7 mouse cellular contexts compared by ENCODE assay signal in the genomic region with DNA sequence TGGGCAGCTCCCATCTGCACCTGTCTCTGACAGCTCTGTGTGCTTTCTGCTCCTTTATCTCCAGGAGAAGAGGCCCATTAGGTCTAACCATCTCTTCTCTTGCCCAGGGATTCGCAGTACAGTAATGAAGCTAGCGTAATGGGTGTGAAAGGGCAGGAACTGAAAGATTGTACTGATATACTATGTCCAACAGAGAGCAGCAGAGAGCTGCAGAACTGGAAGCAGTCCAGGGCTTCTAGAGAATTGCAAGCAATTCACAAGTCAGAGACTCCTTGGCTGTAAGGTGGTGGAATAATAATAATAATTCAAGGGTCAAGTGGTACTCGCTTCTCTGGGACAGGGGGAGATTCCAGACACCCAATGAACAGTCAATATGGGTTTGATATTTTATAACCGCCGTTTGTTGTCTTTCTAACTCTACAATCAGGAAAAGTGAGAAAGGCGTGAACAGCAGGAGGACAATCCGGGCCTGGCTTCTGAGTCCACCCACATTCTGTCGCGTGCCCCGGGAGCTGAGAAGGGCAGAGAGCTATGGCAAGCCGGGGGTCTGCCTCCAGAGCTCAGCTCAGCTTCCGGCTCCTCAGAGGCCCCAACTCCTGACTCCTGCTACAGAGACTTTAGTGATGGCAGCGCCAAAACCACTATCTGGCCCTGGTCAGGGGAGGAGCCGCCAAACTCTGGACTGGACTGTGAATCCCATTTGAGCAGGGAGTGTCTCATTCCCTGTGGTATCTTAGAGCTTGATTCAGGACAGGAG. TPM values are rescaled to one million over a fixed set of nuclear protein-coding genes. Genes with fewer than 3 reads are reported as not detected.
DNase-seq lines count a peak whose midpoint lies in the region; ATAC-seq lines count a peak whose summit lies in the region.

No protein-coding gene starts in this region.

- no peaks in the 10 kb centered on the region for H3K9me3 ChIP-seq in hindbrain, embryonic 12.5 days (replicated peaks)
- H3K9me3 ChIP-seq in lung, embryonic 15.5 days: no peaks in the 10 kb centered on the region

- H3K4me1 ChIP-seq in hindbrain, embryonic 12.5 days: no peaks in the 10 kb centered on the region
- H3K4me1 ChIP-seq in lung, embryonic 15.5 days: peaks cover 4% of the 10 kb centered on the region; the same call in 1 of the 2 replicates

- H3K36me3 ChIP-seq in hindbrain, embryonic 12.5 days: peaks cover 15% of the 10 kb centered on the region
- peaks cover 12% of the 10 kb centered on the region; the same call in 1 of the 2 replicates for H3K36me3 ChIP-seq in lung, embryonic 15.5 days

- no peak overlapping the region for H3K9ac ChIP-seq in hindbrain, embryonic 12.5 days
- H3K9ac ChIP-seq in lung, embryonic 15.5 days: no peak overlapping the region

- H3K27me3 ChIP-seq in hindbrain, embryonic 12.5 days: no peaks in the 10 kb centered on the region
- H3K27me3 ChIP-seq in lung, embryonic 15.5 days: no peaks in the 10 kb centered on the region

- no peak overlapping the region for H3K4me3 ChIP-seq in hindbrain, embryonic 12.5 days
- no peak overlapping the region for H3K4me3 ChIP-seq in lung, embryonic 15.5 days

- 34% methylated on average over 14 of the region's 14 CpGs for WGBS in hindbrain, embryonic 12.5 days
- 21% methylated on average over 14 of the region's 14 CpGs for WGBS in lung, embryonic 15.5 days

- no peak overlapping the region for H3K27ac ChIP-seq in hindbrain, embryonic 12.5 days
- H3K27ac ChIP-seq in lung, embryonic 15.5 days: no peak overlapping the region

- H3K4me2 ChIP-seq in hindbrain, embryonic 12.5 days (replicated peaks): no peak overlapping the region
- peak overlapping the region; percentile 23; the same call in 1 of the 2 replicates for H3K4me2 ChIP-seq in lung, embryonic 15.5 days

- peak; percentile 87 for DNase-seq in ZHBTc4 (ENCODE audit: low read depth, low spot score)
- peak; percentile 84 to 90 for DNase-seq in cerebellum, postnatal 10 days
- peak; percentile 59 to 78 for DNase-seq in frontal cortex, postnatal 36 days (ENCODE audit: low spot score in 2 of 2)
- DNase-seq in layer of hippocampus, adult 8-10 months (ENCODE audit: low spot score in 2 of 2): peak; percentile 57 to 76

- peak; percentile 74 for ATAC-seq in hindbrain, embryonic 12.5 days (ENCODE audit: low FRiP score)
- ATAC-seq in lung, embryonic 15.5 days (ENCODE audit: borderline replicate concordance, extremely low read depth, low FRiP score, low TSS enrichment): no peak
- ATAC-seq in neutrophil, adult 5-6 weeks (ENCODE audit: extremely low read depth, insufficient number of reproducible peaks, low FRiP score, poor library complexity, severe bottlenecking): peak; percentile 61; the same call in 1 of the 2 replicates

RNA-seq across cellular contexts. Expression of a gene that starts 19.3 kb away (rescaled TPM):
- 91.5 and 98.2 TPM in 2 replicates for polyA plus RNA-seq in hindbrain, embryonic 12.5 days (2016; fragmentation: Nextera tagmentation; extraction: Ambion mirVana)
- total RNA-seq in layer of hippocampus, adult 8-10 months (2022): 10 to 100 TPM; 54.7 to 61.8 (median 57.0) TPM
- polyA plus RNA-seq in lung, embryonic 15.5 days (2015; fragmentation: Nextera tagmentation; extraction: Ambion mirVana): 70.7 and 81.6 TPM in 2 replicates
- total RNA-seq in neutrophil, adult 5-6 weeks (2017): 17.3 and 23.3 TPM in 2 replicates

RNA-seq across cellular contexts. Expression of a gene that starts 19.5 kb away (rescaled TPM):
- 11.1 and 11.4 TPM in 2 replicates for polyA plus RNA-seq in hindbrain, embryonic 12.5 days (2016; fragmentation: Nextera tagmentation; extraction: Ambion mirVana)
- 1 to 10 TPM; 1.6 to 3.7 (median 2.9) TPM for total RNA-seq in layer of hippocampus, adult 8-10 months (2022)
- 23.6 TPM in 2 replicates for polyA plus RNA-seq in lung, embryonic 15.5 days (2015; fragmentation: Nextera tagmentation; extraction: Ambion mirVana)
- total RNA-seq in neutrophil, adult 5-6 weeks (2017): not detected in 2 replicates

RNA-seq across cellular contexts. Expression of a gene that starts 33.8 kb away (rescaled TPM):
- polyA plus RNA-seq in hindbrain, embryonic 12.5 days (2016; fragmentation: Nextera tagmentation; extraction: Ambion mirVana): 1.7 and 2.2 TPM in 2 replicates
- 10 to 100 TPM; 11.8 to 13.3 (median 12.9) TPM for total RNA-seq in layer of hippocampus, adult 8-10 months (2022)
- polyA plus RNA-seq in lung, embryonic 15.5 days (2015; fragmentation: Nextera tagmentation; extraction: Ambion mirVana): 0.42 and 0.64 TPM in 2 replicates
- 0.25 and 0.58 TPM in 2 replicates for total RNA-seq in neutrophil, adult 5-6 weeks (2017)
